Mouse (Mus musculus) kidney, postnatal 36 days (tissue): ENCODE measurements around the gene Fibp.

Experiments
- DNase-seq, 2 experiments: peaks; one replicate each; pipeline ENCODE4 v3.0.0; 2021 to 2022; ENCODE audit warnings: mixed read lengths in 2 of 2

Fibp gene

DNA sequence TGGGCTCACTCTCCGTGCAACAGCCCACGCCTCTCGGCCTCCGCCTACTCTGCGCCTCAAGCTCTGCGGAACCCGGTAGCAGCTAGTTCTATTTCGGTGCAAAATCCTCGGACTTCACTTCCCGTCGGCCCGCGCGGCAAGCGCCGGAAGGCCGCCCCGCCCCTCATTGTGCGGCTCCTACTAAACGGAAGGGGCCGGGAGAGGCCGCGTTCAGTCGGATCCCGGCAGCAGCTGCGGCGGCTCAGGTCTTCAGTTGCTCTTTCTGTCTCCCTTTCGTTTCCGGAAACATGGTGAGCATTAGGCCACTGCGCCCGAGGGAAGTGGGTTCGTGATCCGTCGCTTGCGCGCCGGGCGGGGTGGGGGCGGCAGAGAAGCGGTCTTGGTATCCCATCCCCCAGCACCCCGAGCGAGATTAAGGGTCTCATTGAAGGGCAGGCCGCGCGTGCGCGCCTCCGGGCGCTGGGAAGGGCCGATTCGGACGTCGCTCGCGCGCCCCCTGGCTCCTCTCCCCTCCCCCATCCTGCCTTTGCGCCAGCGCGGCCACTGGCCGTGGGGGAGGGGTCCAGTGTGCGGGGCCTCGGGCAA lies 30.0 kb downstream of the Fibp start, which contains the start of gene Cfl1:
Gene Cfl1, plus strand, starts transcription at position 143 of the 585 bp plus-strand sequence.
- peak; percentile 96 for DNase-seq

DNA sequence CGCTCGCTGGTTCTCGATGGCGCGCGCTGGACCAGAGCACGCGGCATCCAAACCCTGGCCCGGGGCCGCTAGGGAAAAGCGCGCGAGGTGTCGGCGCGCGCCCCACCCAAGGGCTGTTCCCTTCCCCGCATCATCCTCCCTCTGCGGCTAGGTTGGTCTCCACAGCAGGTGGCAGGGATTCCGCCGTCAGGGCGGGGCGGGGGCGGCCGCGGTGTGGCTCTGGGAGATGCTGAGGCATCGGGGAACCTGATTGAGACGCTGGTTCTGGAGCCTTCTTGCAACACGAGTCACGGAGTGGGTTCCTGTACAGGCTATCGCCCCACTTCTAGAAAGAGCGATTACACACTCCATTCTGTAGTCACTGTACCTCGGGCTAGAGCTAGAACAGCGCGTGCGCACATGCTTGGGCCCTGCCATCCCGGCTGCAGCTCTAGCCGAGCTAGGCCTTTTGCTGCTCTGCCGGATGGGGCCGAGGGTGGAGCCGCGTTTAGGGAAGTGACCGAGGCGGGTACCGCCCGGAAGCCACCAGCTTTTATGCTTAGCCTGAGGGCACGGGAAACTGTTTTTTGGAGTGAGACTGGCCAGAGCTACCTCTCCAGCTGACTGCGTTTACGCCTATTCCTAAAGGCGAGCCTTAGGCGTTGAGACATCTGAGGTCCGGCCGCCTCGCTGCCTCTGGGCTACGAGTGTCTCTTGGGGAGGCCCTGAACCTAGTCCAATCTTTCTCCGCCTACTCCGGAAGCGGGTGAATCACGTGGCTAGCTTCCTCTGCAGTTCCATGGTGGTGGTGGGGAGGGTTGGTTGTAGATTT lies 30.7 kb downstream of the Fibp start:
- peak; percentile 90 to 92 for DNase-seq

DNA sequence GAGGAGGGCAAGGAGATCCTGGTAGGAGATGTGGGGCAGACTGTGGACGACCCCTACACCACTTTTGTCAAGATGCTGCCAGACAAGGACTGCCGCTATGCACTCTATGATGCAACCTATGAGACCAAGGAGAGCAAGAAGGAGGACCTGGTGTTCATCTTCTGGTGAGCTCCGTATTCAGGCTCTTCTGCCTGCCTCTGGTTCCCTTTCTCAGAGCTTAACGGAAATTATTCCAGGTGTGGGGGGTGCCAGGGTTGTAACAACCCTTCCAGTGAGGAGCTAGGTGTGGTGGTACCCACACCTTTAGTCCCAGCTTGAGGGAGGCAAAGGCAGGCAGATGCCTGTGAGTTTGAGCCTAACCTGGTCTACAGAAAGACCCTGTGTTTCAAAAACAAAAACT lies 32.2 kb downstream of the Fibp start:
- no peak for DNase-seq

DNA sequence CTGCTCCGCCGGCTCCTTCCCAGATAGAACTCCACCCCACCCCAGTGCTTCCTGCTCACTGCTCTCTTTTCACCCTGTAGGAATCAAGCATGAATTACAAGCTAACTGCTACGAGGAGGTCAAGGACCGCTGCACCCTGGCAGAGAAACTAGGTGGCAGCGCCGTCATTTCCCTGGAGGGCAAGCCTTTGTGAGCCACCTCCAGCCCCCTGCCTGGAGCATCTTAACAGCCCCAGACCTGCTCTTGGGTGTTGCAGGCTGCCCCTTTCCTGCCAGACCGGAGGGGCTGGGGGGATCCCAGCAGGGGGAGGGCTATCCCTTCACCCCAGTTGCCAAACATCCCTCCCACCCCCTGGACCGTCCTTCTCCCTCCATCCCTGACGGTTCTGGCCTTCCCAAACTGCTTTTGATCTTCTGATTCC lies 32.9 kb downstream of the Fibp start:
- peak; percentile 29 to 60 for DNase-seq

DNA sequence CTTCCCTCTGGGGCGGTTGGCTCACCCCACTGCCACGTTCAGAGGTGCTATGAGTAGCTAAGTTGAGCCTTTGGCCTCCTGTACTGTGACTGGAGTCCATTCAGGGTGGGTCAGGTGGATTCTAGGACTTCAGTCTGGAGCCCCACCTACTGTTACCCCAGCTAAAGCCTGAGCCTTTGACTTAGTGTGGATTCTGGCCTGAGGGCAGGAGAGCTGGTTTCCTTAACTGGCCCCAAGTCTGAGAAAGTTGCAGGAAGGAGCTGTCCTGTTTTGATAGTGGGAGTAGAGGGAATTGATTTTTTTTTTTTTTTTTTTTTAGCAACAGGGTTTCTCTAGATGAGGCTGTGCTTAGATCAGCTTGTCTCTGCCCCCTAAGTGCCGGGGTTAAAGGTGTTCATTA lies 33.9 kb downstream of the Fibp start:
- peak; percentile 66 to 68 for DNase-seq

DNA sequence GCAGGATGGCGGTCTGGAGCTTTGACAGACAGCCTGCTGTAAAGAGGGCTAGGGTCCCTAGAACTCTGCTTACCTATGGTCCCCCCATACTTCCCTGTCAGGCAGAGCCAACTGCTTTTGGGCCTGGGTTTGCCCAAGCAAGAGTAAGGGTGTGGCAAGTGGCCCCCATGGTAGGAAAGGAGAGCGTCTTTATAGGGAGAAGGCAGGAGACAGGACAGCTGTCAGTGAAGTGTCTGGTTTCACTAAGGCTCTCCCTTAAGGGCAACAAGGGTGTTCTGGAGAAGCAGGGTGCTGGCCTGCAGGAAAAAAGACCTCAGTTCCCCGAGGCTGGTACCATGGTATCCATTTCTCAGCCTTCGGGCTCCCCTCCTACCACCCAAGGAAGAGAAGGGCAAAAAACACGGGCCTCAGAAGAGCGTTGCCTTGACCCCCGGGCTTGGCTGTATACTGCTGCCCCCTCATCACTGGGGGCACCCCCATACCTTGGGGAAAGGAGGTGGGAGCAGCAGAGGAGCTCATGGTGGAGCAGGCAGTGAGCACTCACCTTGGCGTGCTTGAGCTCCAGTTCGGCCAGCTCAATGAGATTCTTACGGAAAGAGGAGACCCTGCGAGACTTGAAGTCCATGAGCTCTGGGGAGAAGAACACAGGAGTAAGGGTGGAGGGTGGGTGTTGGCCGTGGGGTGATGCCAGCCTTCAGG lies 35.1 kb downstream of the Fibp start:
- DNase-seq: no peak

DNA sequence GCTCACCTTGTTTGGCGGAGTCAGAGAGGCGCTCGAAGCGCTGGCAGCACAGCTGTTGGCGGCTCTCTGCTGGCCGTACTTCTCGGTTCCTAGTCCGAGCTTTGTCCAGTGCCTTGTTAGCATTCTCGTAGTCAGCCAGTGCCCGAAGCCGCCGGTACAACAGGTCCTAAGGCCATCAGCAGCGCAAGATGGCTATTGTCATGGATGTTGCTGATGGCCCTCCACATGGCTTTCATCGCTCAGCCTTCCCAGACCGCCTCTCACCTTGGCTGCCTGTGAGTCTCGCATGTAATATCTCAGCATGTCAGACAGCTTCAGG lies 35.6 kb downstream of the Fibp start:
- no peak for DNase-seq

DNA sequence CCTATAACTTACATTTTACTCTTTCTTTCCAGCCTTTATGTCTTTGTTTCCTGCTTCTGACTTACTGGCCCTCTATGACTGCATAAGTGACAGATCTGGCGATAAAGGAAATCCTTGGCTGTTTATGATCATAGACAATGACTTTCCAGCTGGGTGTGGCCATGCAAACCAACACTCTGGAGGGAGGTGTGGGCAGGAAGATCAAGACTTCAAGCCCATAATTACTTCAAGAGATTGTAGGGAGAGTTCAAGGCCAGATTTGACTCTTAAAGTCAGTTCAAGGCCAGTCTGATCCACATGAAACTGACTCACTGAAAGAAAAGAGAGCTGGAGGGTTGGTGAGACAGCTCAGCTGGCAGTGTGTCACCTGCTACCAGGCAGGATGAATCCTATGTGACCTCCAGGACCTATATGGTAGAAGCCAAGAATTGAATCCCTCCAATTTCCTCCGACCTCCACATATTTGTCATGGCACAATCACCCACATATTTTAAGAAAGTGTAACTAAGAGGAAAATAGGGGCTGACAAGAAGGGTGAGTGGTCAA lies 40.0 kb downstream of the Fibp start:
- DNase-seq: no peak

DNA sequence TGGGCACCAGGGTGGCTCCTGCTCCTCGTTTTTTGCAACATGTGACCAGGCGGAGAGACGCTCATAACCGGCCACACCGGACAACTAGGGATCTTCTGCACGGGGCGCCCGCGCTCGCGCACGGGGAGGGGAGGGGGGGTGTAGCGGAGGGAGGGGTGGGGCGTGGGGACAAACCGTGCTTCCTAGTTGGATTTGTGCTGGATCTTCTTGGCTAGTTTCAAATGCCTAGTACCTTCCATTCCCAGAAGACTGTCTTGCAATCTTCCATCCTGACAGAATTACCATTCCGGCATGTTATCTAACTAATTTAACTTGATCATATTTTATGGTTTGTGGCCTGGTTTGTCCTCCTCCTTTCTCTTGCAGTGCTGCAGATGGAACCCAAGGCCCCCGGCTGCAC lies 43.3 kb downstream of the Fibp start, which contains the start of gene 1700020D05Rik:
Gene 1700020D05Rik, minus strand, starts transcription at position 101 of the 400 bp plus-strand sequence.
- DNase-seq: no peak

DNA sequence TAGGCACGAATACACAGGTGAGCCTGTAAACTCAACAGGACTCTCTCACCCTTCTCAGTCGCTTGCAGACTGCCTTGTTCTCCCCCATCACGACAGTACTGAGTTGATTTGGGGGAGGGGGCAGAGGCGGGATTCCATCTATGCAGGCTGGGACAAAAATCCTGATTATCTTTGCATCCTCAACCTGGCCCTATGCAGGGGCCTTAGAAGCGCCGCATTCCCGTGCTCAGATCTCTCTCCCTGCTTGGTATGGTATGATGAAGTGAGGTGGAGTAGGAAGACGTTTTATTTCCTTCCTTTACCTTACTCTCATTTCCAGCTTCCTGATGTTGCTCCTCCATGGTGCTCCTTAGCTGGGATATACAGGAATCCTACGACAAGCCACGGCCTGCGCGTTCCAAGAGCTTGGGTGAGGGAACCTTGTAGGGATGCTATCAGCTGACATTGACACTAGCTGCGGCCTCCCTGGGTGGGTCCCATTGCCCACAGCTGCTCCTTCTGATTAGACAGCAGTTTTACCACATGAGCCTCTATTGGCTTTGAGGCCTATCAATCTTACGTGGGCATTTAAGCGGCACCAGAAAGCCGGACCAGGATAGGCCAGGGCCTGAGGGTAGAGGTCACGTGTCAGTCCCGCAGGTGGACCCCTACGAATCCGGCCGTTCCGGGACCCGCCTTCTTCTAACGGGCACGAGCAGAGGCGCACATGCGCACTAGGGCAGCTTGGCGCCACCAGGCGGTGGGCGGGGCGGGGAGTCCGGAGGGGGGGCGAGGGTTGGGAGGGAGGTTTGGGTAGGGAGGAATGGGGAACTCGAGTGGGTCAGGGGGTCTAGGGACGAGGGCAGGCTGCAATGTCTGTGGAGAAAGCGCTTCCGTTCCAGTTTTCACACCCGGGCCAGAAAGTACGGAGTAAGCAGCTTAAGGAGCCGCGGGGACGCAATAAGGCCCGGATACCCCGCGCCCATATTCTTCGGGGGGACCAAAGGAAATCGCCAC lies 49.9 kb downstream of the Fibp start, which contains the start of gene Snx32:
Gene Snx32, minus strand, starts transcription at position 508 of the 996 bp plus-strand sequence.
- DNase-seq: peak; percentile 98 to 100

DNA sequence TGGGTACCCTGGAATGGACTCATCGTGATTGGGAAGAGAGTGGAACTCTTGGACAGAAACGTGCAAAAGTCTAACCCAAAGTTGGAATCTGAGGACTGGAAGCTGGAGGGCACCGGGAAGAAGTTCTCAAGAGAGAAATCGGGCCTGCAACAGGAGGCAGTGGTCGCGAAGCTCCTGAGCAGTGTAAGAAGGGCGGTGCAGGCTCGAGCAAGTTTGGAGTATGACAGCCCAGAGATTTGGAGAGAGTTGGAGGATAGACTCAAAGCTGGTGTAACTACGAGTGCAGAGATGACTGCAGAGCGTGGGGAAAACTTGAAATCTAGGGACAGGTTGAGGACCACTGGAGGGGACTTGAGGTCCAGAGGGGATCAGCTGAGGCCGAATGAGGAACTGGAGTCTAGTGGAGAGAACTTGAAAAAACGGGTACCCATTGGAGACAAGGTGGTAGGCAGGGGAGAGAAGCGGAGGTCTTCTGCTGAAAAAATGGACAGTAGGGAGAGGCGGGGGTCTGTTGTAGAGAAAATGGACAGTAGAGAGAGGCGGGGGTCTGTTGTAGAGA lies 50.7 kb downstream of the Fibp start:
- DNase-seq: no peak

DNA sequence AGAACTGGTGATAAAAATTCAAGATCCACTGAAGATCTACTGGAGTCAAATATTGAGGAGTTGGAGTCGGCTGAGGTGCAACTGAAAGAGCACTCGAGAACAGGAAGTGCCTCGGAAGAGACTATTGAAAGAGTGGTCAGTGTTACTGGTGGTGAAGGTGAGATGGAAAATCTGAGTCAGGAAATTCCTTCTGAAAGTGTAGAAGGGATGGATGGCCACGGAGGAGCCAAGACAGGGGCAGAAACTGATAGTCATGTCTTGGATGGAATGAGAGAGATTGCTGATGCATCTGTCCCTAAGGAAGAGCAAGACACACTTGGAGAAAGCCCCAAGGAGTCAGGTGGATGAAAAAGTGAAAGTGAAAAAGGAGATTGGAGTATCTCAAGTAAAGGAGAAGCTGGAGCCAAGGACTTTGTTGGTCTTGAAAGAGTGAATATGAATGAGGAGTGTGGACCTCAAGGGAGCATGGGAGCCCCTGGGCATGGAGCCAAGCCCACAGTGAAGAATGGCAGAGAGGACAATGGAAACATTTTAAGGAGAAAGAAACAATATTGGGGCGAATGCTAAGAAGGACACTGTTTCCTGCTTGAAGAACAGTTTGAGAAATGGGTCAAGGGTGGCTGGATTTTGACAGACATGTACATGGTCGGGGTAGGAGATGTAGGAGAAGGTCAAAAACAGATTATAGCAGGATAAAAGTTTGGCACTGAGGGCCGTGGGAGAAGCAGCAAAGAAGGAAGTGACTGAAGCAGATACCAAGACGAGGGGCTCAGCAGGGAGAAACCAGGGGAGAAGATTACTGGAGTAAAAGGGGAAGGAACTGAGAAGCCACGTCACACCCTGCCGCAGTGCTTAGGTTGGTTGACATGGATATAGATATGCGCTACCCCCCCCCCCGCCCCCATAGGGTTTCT lies 51.9 kb downstream of the Fibp start:
- no peak for DNase-seq

DNA sequence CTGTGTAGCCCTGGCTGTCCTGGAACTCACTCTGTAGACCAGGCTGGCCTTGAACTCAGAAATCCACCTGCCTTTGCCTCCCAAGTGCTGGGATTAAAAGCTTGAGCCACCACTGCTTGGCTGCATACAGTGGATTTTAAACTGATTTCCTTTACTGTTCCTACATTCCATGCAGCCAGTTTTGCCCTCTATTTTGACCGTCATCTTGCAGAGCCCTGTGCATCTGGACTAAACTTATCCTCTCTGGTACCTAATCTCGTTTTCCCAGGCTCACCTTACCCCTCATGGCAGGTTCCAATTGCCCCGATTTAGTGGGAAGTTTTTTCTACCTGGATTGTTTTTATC lies 52.6 kb downstream of the Fibp start:
- no peak for DNase-seq
